Mouse (Mus musculus) E14TG2a.4 (cell line): ENCODE measurements around the gene Xylt1.

Source experiments
- CTCF ChIP-seq: conservative IDR thresholded peaks from 2 replicates; pipeline ENCODE4 v1.5.1; 2014; ENCODE audit warnings: low read length
- NANOG ChIP-seq: IDR thresholded peaks from 2 replicates; pipeline ENCODE4 v1.6.1; 2014; ENCODE audit warnings: borderline replicate concordance, low read length, mixed read lengths

GRCm38 (mm10) chr7:117501355-117502181 is 120.8 kb downstream of the Xylt1 start:
- TF ChIP-seq CTCF (no peak), NANOG (no peak)
